Mouse (Mus musculus) CH12.LX (cell line): Measurements from ENCODE around the gene Zfp36l1. TPM values are rescaled to one million over a fixed set of nuclear protein-coding genes. Genes with fewer than 3 reads are reported as not detected.

Experiments
- DNase-seq: peaks from one replicate; pipeline ENCODE4 v3.0.0-alpha.2; 2013; ENCODE audit errors: extremely low read depth
- H3K27ac ChIP-seq: 2 replicates; pipeline ENCODE4 v1.5.1; 2012; ENCODE audit warnings: low read depth, mild to moderate bottlenecking, control low read depth, moderate library complexity; ENCODE audit not compliant: insufficient read depth
- H3K27me3 ChIP-seq: replicated peaks from 2 replicates; pipeline ENCODE3; 2012; ENCODE audit warnings: inconsistent platforms
- H3K36me3 ChIP-seq, 2 experiments: replicated peaks in 1 of 2; 2 replicates each; pipeline versions ENCODE3 to v1.6.1; 2012; ENCODE audit warnings: inconsistent platforms in 1 of 2, low read length in 1 of 2, mild to moderate bottlenecking in 1 of 2, mixed read lengths in 1 of 2, moderate library complexity in 1 of 2; ENCODE audit not compliant: control insufficient read depth in 1 of 2, insufficient read depth in 1 of 2
- H3K4me1 ChIP-seq, 2 experiments: 2 replicates each; pipeline ENCODE4 v1.6.1; 2012; ENCODE audit warnings: inconsistent platforms in 1 of 2, moderate library complexity in 1 of 2; ENCODE audit not compliant: insufficient read depth in 2 of 2, control insufficient read depth in 1 of 2
- H3K4me2 ChIP-seq: 2 replicates; pipeline ENCODE4 v1.6.1; 2012; ENCODE audit warnings: low read depth, mild to moderate bottlenecking, control low read depth; ENCODE audit not compliant: poor library complexity, insufficient read depth, severe bottlenecking
- H3K4me3 ChIP-seq, 3 experiments: fragments of 150-350 bp in 1 of 3; sonication (generic) in 1 of 3; replicated peaks in 1 of 3; 2 replicates each; pipeline versions ENCODE3 to v1.5.1; 2011 to 2012; ENCODE audit warnings: low read depth in 2 of 3, low read length in 2 of 3, mild to moderate bottlenecking in 2 of 3, moderate library complexity in 2 of 3, control low read depth in 1 of 3, improper control_type of control experiment in 1 of 3, inconsistent platforms in 1 of 3, mixed read lengths in 1 of 3; ENCODE audit not compliant: poor library complexity in 1 of 3
- H3K79me2 ChIP-seq: replicated peaks from 2 replicates; pipeline ENCODE4 v1.6.1; 2012; ENCODE audit warnings: mild to moderate bottlenecking, moderate library complexity; ENCODE audit not compliant: control insufficient read depth, poor library complexity, insufficient read depth, severe bottlenecking; ENCODE audit errors: extremely low read depth
- H3K9ac ChIP-seq: 2 replicates; pipeline ENCODE4 v1.6.1; 2012; ENCODE audit warnings: low read depth, mild to moderate bottlenecking, control low read depth, moderate library complexity; ENCODE audit not compliant: insufficient read depth
- H3K9me3 ChIP-seq: replicated peaks from 2 replicates; pipeline ENCODE3; 2012; ENCODE audit warnings: low read length, inconsistent platforms, mixed read lengths
- BHLHE40 ChIP-seq: IDR thresholded peaks from 2 replicates; pipeline ENCODE4 v1.6.1; 2011; ENCODE audit warnings: mild to moderate bottlenecking, low read depth, low read length, improper control_type of control experiment
- CTCF ChIP-seq, 2 experiments: IDR thresholded peaks in 1 of 2; conservative IDR thresholded peaks in 1 of 2; 2 replicates each; pipeline ENCODE4 v1.5.1; 2011 to 2012; ENCODE audit warnings: low read depth in 2 of 2, low read length in 2 of 2, improper control_type of control experiment in 1 of 2, inconsistent platforms in 1 of 2, mild to moderate bottlenecking in 1 of 2, moderate library complexity in 1 of 2
- ELF1 ChIP-seq: IDR thresholded peaks from 2 replicates; pipeline ENCODE4 v1.6.1; 2014; ENCODE audit warnings: low read depth, mild to moderate bottlenecking, inconsistent platforms, low read length, improper control_type of control experiment
- GABPA ChIP-seq: IDR thresholded peaks from 2 replicates; pipeline ENCODE4 v1.6.1; 2012; ENCODE audit warnings: low read depth, low read length, improper control_type of control experiment, inconsistent platforms; ENCODE audit not compliant: insufficient replicate concordance
- HCFC1 ChIP-seq: IDR thresholded peaks from 2 replicates; pipeline ENCODE4 v1.6.1; 2012; ENCODE audit warnings: low read depth, mild to moderate bottlenecking, inconsistent platforms, low read length, improper control_type of control experiment
- IRF4 ChIP-seq: IDR thresholded peaks from 2 replicates; pipeline ENCODE4 v1.6.1; 2014; ENCODE audit warnings: low read depth, mild to moderate bottlenecking, inconsistent platforms, low read length, improper control_type of control experiment
- JUN ChIP-seq: IDR thresholded peaks from 2 replicates; pipeline ENCODE4 v1.6.1; 2011; ENCODE audit warnings: low read depth, mild to moderate bottlenecking, low read length, improper control_type of control experiment, moderate library complexity; ENCODE audit not compliant: insufficient read depth
- JUND ChIP-seq: conservative IDR thresholded peaks from 2 replicates; pipeline ENCODE4 v1.6.1; 2011; ENCODE audit warnings: low read depth, low read length, improper control_type of control experiment
- MAFK ChIP-seq: IDR thresholded peaks from 2 replicates; pipeline ENCODE4 v1.6.1; 2011; ENCODE audit warnings: low read length, improper control_type of control experiment; ENCODE audit not compliant: insufficient replicate concordance
- MAX ChIP-seq: IDR thresholded peaks from 2 replicates; pipeline ENCODE4 v1.6.1; 2011; ENCODE audit warnings: low read length, improper control_type of control experiment
- MAZ ChIP-seq: IDR thresholded peaks from 2 replicates; pipeline ENCODE4 v1.6.1; 2012; ENCODE audit warnings: low read depth, mild to moderate bottlenecking, inconsistent platforms, low read length, improper control_type of control experiment, moderate library complexity
- MEF2A ChIP-seq: IDR thresholded peaks from 2 replicates; pipeline ENCODE4 v1.6.1; 2014; ENCODE audit warnings: low read depth, mild to moderate bottlenecking, inconsistent platforms, low read length, improper control_type of control experiment, borderline replicate concordance
- MXI1 ChIP-seq: IDR thresholded peaks from 2 replicates; pipeline ENCODE4 v1.6.1; 2011; ENCODE audit warnings: mild to moderate bottlenecking, low read depth, low read length, improper control_type of control experiment
- MYC ChIP-seq: IDR thresholded peaks from 2 replicates; pipeline ENCODE4 v1.6.1; 2011; ENCODE audit warnings: low read depth, mild to moderate bottlenecking, improper control_type of control experiment, low read length
- NELFE ChIP-seq: IDR thresholded peaks from 2 replicates; pipeline ENCODE4 v1.6.1; 2011; ENCODE audit warnings: low read depth, low read length, improper control_type of control experiment
- NRF1 ChIP-seq: IDR thresholded peaks from 2 replicates; pipeline ENCODE4 v1.6.1; 2014; ENCODE audit warnings: low read depth, mild to moderate bottlenecking, inconsistent platforms, low read length, improper control_type of control experiment, moderate library complexity
- PAX5 ChIP-seq: IDR thresholded peaks from 2 replicates; pipeline ENCODE4 v1.6.1; 2012; ENCODE audit warnings: low read length, inconsistent platforms, mixed read lengths
- POLR2A ChIP-seq: IDR thresholded peaks from 2 replicates; pipeline ENCODE4 v1.6.1; 2011; ENCODE audit warnings: low read depth, mild to moderate bottlenecking, improper control_type of control experiment, low read length
- SIN3A ChIP-seq: IDR thresholded peaks from 2 replicates; pipeline ENCODE4 v1.6.1; 2012; ENCODE audit warnings: low read length, improper control_type of control experiment, inconsistent platforms
- TBP ChIP-seq: conservative IDR thresholded peaks from 2 replicates; pipeline ENCODE4 v1.6.1; 2011; ENCODE audit warnings: low read depth, low read length, improper control_type of control experiment
- TCF12 ChIP-seq: IDR thresholded peaks from 2 replicates; pipeline ENCODE4 v1.6.1; 2014; ENCODE audit warnings: low read depth, mild to moderate bottlenecking, inconsistent platforms, low read length, improper control_type of control experiment
- USF1 ChIP-seq: IDR thresholded peaks from 2 replicates; pipeline ENCODE4 v1.6.1; 2014; ENCODE audit warnings: low read depth, mild to moderate bottlenecking, inconsistent platforms, low read length, improper control_type of control experiment
- USF2 ChIP-seq: conservative IDR thresholded peaks from 2 replicates; pipeline ENCODE4 v1.6.1; 2011; ENCODE audit warnings: low read depth, low read length, improper control_type of control experiment
- ZC3H11A ChIP-seq: IDR thresholded peaks from 2 replicates; pipeline ENCODE4 v1.6.1; 2012; ENCODE audit warnings: low read depth, mild to moderate bottlenecking, inconsistent platforms, low read length, improper control_type of control experiment
- ZKSCAN1 ChIP-seq: IDR thresholded peaks from 2 replicates; pipeline ENCODE4 v1.6.1; 2012; ENCODE audit warnings: low read depth, inconsistent platforms, low read length, improper control_type of control experiment, borderline replicate concordance
- ZNF384 ChIP-seq: IDR thresholded peaks from 2 replicates; pipeline ENCODE4 v1.6.1; 2012; ENCODE audit warnings: low read depth, low read length, improper control_type of control experiment, inconsistent platforms
- dilution Hi-C: fragments of 300-500 bp; cut with MboI; formaldehyde crosslinking; loops from 2 replicates; pipeline ENCODE4 v1.14.3; 2020; ENCODE audit warnings: low sequenced_read_pairs; ENCODE audit not compliant: extremely low pct_unique_long_range_greater_than_20kb, extremely low pct_ligation_motif_present
- in situ Hi-C: fragments of 300-500 bp; cut with MboI; formaldehyde crosslinking; loops from 3 replicates; pipeline ENCODE4 v1.14.3; 2019; ENCODE audit warnings: low sequenced_read_pairs, low pct_ligation_motif_present, low pct_unique_long_range_greater_than_20kb, mixed read lengths
- polyA plus RNA-seq: library from polyadenylated mRNA; unstranded; fragments of >175 nt; gene quantifications from 2 replicates; pipeline ENCODE4 v1.2.1, GENCODE M21; 2012; ENCODE audit warnings: low read depth; ENCODE audit not compliant: insufficient read length
- total RNA-seq, 2 experiments: library from RNA; depleted of rRNA; stranded (reverse); fragments of 300-350 nt in 1 of 2; fragments of >200 nt in 1 of 2; gene quantifications; 2 replicates each; pipeline ENCODE4 v1.2.3; 2012 to 2014

Zfp36l1 gene
- total and polyA plus RNA-seq, 3 experiments, result 32.7 to 192 (median 50.7) TPM

DNA sequence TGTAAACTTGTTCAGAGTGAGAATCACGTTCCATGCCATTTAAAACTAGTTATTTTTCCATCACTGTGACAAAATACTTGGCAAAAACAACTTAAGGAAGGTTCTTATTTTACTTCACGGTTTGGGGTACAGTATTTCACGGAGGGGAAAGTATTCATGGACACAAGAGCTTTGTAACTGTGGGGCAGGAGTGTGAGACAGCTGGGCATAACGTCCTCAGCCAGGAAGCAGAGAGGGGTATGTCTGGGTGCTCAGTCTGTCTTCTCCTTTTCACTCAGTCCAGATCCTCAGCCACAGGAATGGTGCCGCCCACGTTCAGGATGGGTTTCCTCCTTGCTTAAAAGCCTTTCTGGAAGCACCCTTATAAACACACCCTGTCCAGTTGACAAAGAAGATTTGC is 16.1 kb downstream of the Zfp36l1 start:
- TF ChIP-seq MAFK (no peak), MEF2A (no peak), ZC3H11A (no peak), TCF12 (no peak), POLR2A (no peak), CTCF (conservative IDR thresholded peaks at IDR 0.05 in 1 of 2, IDR thresholded peaks at IDR 0.05 in 1 of 2; ENCODE audit: low read depth in 2 of 2, low read length in 2 of 2) (no peak), GABPA (no peak), MAZ (no peak), JUND (no peak), USF2 (no peak), ZKSCAN1 (no peak), TBP (no peak), USF1 (no peak), NRF1 (no peak), PAX5 (no peak), MYC (no peak), BHLHE40 (no peak), ELF1 (no peak), MXI1 (no peak)
- in situ Hi-C loops (no loop called here), dilution Hi-C loops (no loop called here)
- Histone ChIP-seq H3K36me3 (no peaks in the 10 kb centered on the region), H3K4me3 (no peak overlapping the region), H3K27ac (no peak overlapping the region), H3K27me3 (no peaks in the 10 kb centered on the region), H3K4me1 (peaks cover 10 to 48% of the 10 kb centered on the region in 2 experiments; a peak in 3 of 4 replicates), H3K4me2 (no peak overlapping the region), H3K9ac (no peak overlapping the region), H3K9me3 (no peaks in the 10 kb centered on the region), H3K79me2 (no peaks in the 10 kb centered on the region)
- DNase-seq, result no peak

DNA sequence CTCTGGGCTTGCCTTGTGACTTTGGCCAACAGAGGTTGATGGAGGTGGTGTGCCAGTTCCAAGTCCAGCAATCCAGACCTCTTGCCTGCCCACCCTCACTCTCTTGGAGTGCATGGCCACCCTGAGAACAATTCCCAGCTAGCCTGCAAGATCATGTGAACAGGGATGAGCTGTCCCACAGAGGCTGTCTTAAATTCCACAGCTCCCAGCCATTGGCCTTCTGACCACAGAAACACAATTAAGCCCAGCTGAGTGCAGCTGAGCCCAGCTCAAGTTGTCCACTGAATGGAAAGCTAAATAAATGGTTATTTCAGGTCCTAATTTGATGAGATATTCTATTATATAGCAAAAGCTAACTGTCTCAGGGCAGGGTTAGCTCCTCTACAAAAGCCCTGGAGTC is 20.0 kb downstream of the Zfp36l1 start:
- in situ Hi-C loops (no loop called here), dilution Hi-C loops (no loop called here)
- H3K36me3 ChIP-seq, result no peaks in the 10 kb centered on the region
- H3K4me1 ChIP-seq, result peaks cover 25 to 70% of the 10 kb centered on the region in 2 experiments
- no peaks in the 10 kb centered on the region for H3K9me3 ChIP-seq
- TF ChIP-seq TBP, result no peak
- TF ChIP-seq BHLHE40, result no peak
- no peak for TF ChIP-seq MAX
- TF ChIP-seq MXI1, result no peak
- no peak for TF ChIP-seq JUND
- TF ChIP-seq IRF4, result no peak
- no peak for TF ChIP-seq HCFC1
- TF ChIP-seq ZNF384, result no peak
- no peak for TF ChIP-seq USF1
- TF ChIP-seq POLR2A, result no peak
- TF ChIP-seq MEF2A, result no peak
- no peak for TF ChIP-seq GABPA
- no peak for TF ChIP-seq JUN
- TF ChIP-seq NELFE, result no peak
- TF ChIP-seq SIN3A, result no peak
- no peak for DNase-seq
- no peaks in the 10 kb centered on the region for H3K79me2 ChIP-seq
- H3K4me2 ChIP-seq, result no peak overlapping the region
- no peak overlapping the region for H3K27ac ChIP-seq
- no peaks in the 10 kb centered on the region for H3K27me3 ChIP-seq
- H3K9ac ChIP-seq, result no peak overlapping the region
- H3K4me3 ChIP-seq, result no peak overlapping the region
